Mouse (Mus musculus): ENCODE measurements around the gene Hdac8. TPM values are rescaled to one million over a fixed set of nuclear protein-coding genes. Genes with fewer than 3 reads are reported as not detected.

Hdac8 gene
- total and polyA plus RNA-seq, 3 experiments, result 8.8 to 11.8 TPM; not detected in 1

GRCm38 (mm10) chrX:102475555-102475954 lies 29.6 kb downstream of the Hdac8 start:
- no peak for DNase-seq (ENCODE audit: low read depth, low spot score)
- Histone ChIP-seq H3K4me3 (ENCODE audit: control insufficient read depth in 1 of 2, insufficient read depth in 1 of 2, low read depth in 2 of 2, low read length in 2 of 2) (no peak overlapping the region), H3K79me2 (ENCODE audit: control insufficient read depth, insufficient read depth, low read length, poor library complexity) (no peaks in the 10 kb centered on the region), H3K9me3 (replicated peaks; ENCODE audit: insufficient read depth, low read length) (no peaks in the 10 kb centered on the region), H3K27ac (ENCODE audit: control insufficient read depth, low read depth, low read length) (no peak overlapping the region), H3K4me1 (ENCODE audit: control insufficient read depth in 1 of 2, insufficient read depth in 2 of 2, low read length in 2 of 2) (peaks cover 8 to 11% of the 10 kb centered on the region in 2 experiments), H3K27me3 (ENCODE audit: control insufficient read depth in 1 of 2, insufficient read depth in 2 of 2, low read length in 2 of 2) (no peaks in the 10 kb centered on the region), H3K36me3 (ENCODE audit: control insufficient read depth in 1 of 2, insufficient read depth in 2 of 2, low read length in 2 of 2) (peaks cover 0 to 15% of the 10 kb centered on the region in 2 experiments; a peak in 2 of 4 replicates), H3K9ac (ENCODE audit: control insufficient read depth, low read depth, low read length, poor library complexity, severe bottlenecking) (no peak overlapping the region)
- TF ChIP-seq GATA1 (IDR thresholded peaks at IDR 0.05; ENCODE audit: low read depth, low read length), result no peak
- no peak for TF ChIP-seq SIN3A (IDR thresholded peaks at IDR 0.05; ENCODE audit: low read length)
- no peak for TF ChIP-seq ETS1 (IDR thresholded peaks at IDR 0.05; ENCODE audit: low read depth, low read length)

- DNase-seq (ENCODE audit: low read depth, low spot score), result no peak
- Histone ChIP-seq H3K9me3 (replicated peaks; ENCODE audit: insufficient read depth, low read length) (no peaks in the 10 kb centered on the region), H3K79me2 (ENCODE audit: control insufficient read depth, insufficient read depth, low read length, poor library complexity) (no peaks in the 10 kb centered on the region), H3K4me3 (ENCODE audit: control insufficient read depth in 1 of 2, insufficient read depth in 1 of 2, low read depth in 2 of 2, low read length in 2 of 2) (no peak overlapping the region), H3K9ac (ENCODE audit: control insufficient read depth, low read depth, low read length, poor library complexity, severe bottlenecking) (no peak overlapping the region), H3K4me1 (ENCODE audit: control insufficient read depth in 1 of 2, insufficient read depth in 2 of 2, low read length in 2 of 2) (0 out of 4 replicates have a peak, but pooled peaks cover 0 to 3% of the 10 kb centered on the region in 2 experiments), H3K27me3 (ENCODE audit: control insufficient read depth in 1 of 2, insufficient read depth in 2 of 2, low read length in 2 of 2) (no peaks in the 10 kb centered on the region), H3K27ac (ENCODE audit: control insufficient read depth, low read depth, low read length) (no peak overlapping the region), H3K36me3 (ENCODE audit: control insufficient read depth in 1 of 2, insufficient read depth in 2 of 2, low read length in 2 of 2) (peaks cover 0 to 2% of the 10 kb centered on the region in 2 experiments; a peak in 1 of 4 replicates)
- TF ChIP-seq ETS1 (IDR thresholded peaks at IDR 0.05; ENCODE audit: low read depth, low read length) (no peak), SIN3A (IDR thresholded peaks at IDR 0.05; ENCODE audit: low read length) (no peak), ZC3H11A (IDR thresholded peaks at IDR 0.05; ENCODE audit: low read depth, low read length) (no peak), MAX (IDR thresholded peaks at IDR 0.05; ENCODE audit: low read length) (no peak)
Observed at GRCm38 (mm10) chrX:102418343-102419127, 86.6 kb downstream of the Hdac8 start.

- TF ChIP-seq BHLHE40 (IDR thresholded peaks at IDR 0.05; ENCODE audit: borderline replicate concordance, low read depth, low read length) (no peak), MAFK (IDR thresholded peaks at IDR 0.05; ENCODE audit: borderline replicate concordance, low read depth, low read length) (no peak), TBP (IDR thresholded peaks at IDR 0.05; ENCODE audit: low read depth, low read length) (no peak), RAD21 (IDR thresholded peaks at IDR 0.05; ENCODE audit: low read depth, low read length) (no peak)
- Histone ChIP-seq H3K4me1 (ENCODE audit: control insufficient read depth in 1 of 2, insufficient read depth in 2 of 2, low read length in 2 of 2) (0 out of 4 replicates have a peak, but pooled peaks cover 0 to 3% of the 10 kb centered on the region in 2 experiments), H3K27me3 (ENCODE audit: control insufficient read depth in 1 of 2, insufficient read depth in 2 of 2, low read length in 2 of 2) (no peaks in the 10 kb centered on the region), H3K9me3 (replicated peaks; ENCODE audit: insufficient read depth, low read length) (no peaks in the 10 kb centered on the region), H3K27ac (ENCODE audit: control insufficient read depth, low read depth, low read length) (no peak overlapping the region), H3K79me2 (ENCODE audit: control insufficient read depth, insufficient read depth, low read length, poor library complexity) (no peaks in the 10 kb centered on the region), H3K36me3 (ENCODE audit: control insufficient read depth in 1 of 2, insufficient read depth in 2 of 2, low read length in 2 of 2) (peaks cover 0 to 2% of the 10 kb centered on the region in 2 experiments; a peak in 1 of 4 replicates), H3K9ac (ENCODE audit: control insufficient read depth, low read depth, low read length, poor library complexity, severe bottlenecking) (no peak overlapping the region), H3K4me3 (ENCODE audit: control insufficient read depth in 1 of 2, insufficient read depth in 1 of 2, low read depth in 2 of 2, low read length in 2 of 2) (no peak overlapping the region)
- peak; percentile 21 for DNase-seq (ENCODE audit: low read depth, low spot score)
Observed at GRCm38 (mm10) chrX:102416972-102417371, 88.2 kb downstream of the Hdac8 start.

Data from MEL (cell line).